Mouse (Mus musculus): ENCODE data around the gene Rtl1. TPM values are rescaled to one million over a fixed set of nuclear protein-coding genes. Genes with fewer than 3 reads are reported as not detected.
A peak's percentile ranks its signal among the peaks of the same experiment; 100 is the strongest.

Rtl1 gene
- polyA plus RNA-seq, 1 experiment from 2014 or later, result 1.1 TPM

GRCm38 (mm10) chr12:109608576-109609440 is 8.7 kb upstream of the Rtl1 start:
- Histone ChIP-seq H3K27ac (no peak overlapping the region), H3K27me3 (replicated peaks) (no peaks in the 10 kb centered on the region), H3K36me3 (peaks cover 12% of the 10 kb centered on the region; the same call in 1 of the 2 replicates), H3K4me1 (replicated peaks) (peaks cover 6% of the 10 kb centered on the region; the same call in 1 of the 2 replicates), H3K4me3 (replicated peaks) (no peak overlapping the region), H3K4me2 (replicated peaks) (no peak overlapping the region), H3K9ac (no peak overlapping the region), H3K9me3 (no peaks in the 10 kb centered on the region)
- ATAC-seq, result no peak
- WGBS, result 44% methylated on average over 13 of the region's 13 CpGs

GRCm38 (mm10) chr12:109607953-109608352 is 7.8 kb upstream of the Rtl1 start:
- peaks cover 5% of the 10 kb centered on the region; the same call in 1 of the 2 replicates for H3K4me1 ChIP-seq (replicated peaks)
- H3K4me3 ChIP-seq (replicated peaks), result no peak overlapping the region
- 53% methylated on average over 9 of the region's 9 CpGs for WGBS
- no peaks in the 10 kb centered on the region for H3K9me3 ChIP-seq
- no peak overlapping the region for H3K4me2 ChIP-seq (replicated peaks)
- no peaks in the 10 kb centered on the region for H3K27me3 ChIP-seq (replicated peaks)
- no peak overlapping the region for H3K9ac ChIP-seq
- no peak overlapping the region for H3K27ac ChIP-seq
- ATAC-seq, result no peak
- peaks cover 12% of the 10 kb centered on the region; the same call in 1 of the 2 replicates for H3K36me3 ChIP-seq

- Histone ChIP-seq H3K4me2 (replicated peaks) (no peak overlapping the region), H3K9me3 (no peaks in the 10 kb centered on the region), H3K9ac (no peak overlapping the region), H3K36me3 (peaks cover 12% of the 10 kb centered on the region; the same call in 1 of the 2 replicates), H3K27ac (no peak overlapping the region), H3K27me3 (replicated peaks) (no peaks in the 10 kb centered on the region), H3K4me1 (replicated peaks) (peaks cover 3% of the 10 kb centered on the region; the same call in 1 of the 2 replicates), H3K4me3 (replicated peaks) (no peak overlapping the region)
- ATAC-seq, result no peak
- WGBS, result 75% methylated on average over 9 of the region's 9 CpGs
Measured at GRCm38 (mm10) chr12:109607191-109607590, 7.1 kb upstream of the Rtl1 start.

- Histone ChIP-seq H3K4me2 (replicated peaks) (no peak overlapping the region), H3K9me3 (no peaks in the 10 kb centered on the region), H3K4me3 (replicated peaks) (no peak overlapping the region), H3K27me3 (replicated peaks) (no peaks in the 10 kb centered on the region), H3K9ac (no peak overlapping the region), H3K36me3 (peaks cover 10% of the 10 kb centered on the region; the same call in 1 of the 2 replicates), H3K27ac (no peak overlapping the region), H3K4me1 (replicated peaks) (peaks cover 3% of the 10 kb centered on the region; the same call in 1 of the 2 replicates)
- no peak for ATAC-seq
- 75% methylated on average over 16 of the region's 16 CpGs for WGBS
Measured at GRCm38 (mm10) chr12:109604982-109605721, 5.0 kb upstream of the Rtl1 start.

- Histone ChIP-seq H3K4me2 (replicated peaks) (no peak overlapping the region), H3K9me3 (no peaks in the 10 kb centered on the region), H3K4me3 (replicated peaks) (no peak overlapping the region), H3K27me3 (replicated peaks) (no peaks in the 10 kb centered on the region), H3K27ac (no peak overlapping the region), H3K9ac (no peak overlapping the region), H3K4me1 (replicated peaks) (peaks cover 19% of the 10 kb centered on the region), H3K36me3 (0 out of 2 replicates have a peak, but pooled peaks cover 8% of the 10 kb centered on the region)
- ATAC-seq, result no peak
- 55% methylated on average over 12 of the region's 12 CpGs for WGBS
Measured at GRCm38 (mm10) chr12:109598551-109599250, 1.4 kb downstream of the Rtl1 start.

- Histone ChIP-seq H3K27me3 (replicated peaks) (no peaks in the 10 kb centered on the region), H3K4me2 (replicated peaks) (no peak overlapping the region), H3K27ac (peak overlapping the region; percentile 63), H3K4me3 (replicated peaks) (no peak overlapping the region), H3K36me3 (0 out of 2 replicates have a peak, but pooled peaks cover 9% of the 10 kb centered on the region), H3K4me1 (replicated peaks) (peaks cover 19% of the 10 kb centered on the region), H3K9me3 (no peaks in the 10 kb centered on the region), H3K9ac (no peak overlapping the region)
- 37% methylated on average over 3 of the region's 3 CpGs for WGBS
- no peak for ATAC-seq
Measured at GRCm38 (mm10) chr12:109596726-109597125, 3.4 kb downstream of the Rtl1 start.

- Histone ChIP-seq H3K4me3 (replicated peaks) (no peak overlapping the region), H3K9ac (no peak overlapping the region), H3K27me3 (replicated peaks) (no peaks in the 10 kb centered on the region), H3K4me1 (replicated peaks) (peaks cover 19% of the 10 kb centered on the region), H3K27ac (peak overlapping the region; percentile 63), H3K36me3 (0 out of 2 replicates have a peak, but pooled peaks cover 7% of the 10 kb centered on the region), H3K9me3 (no peaks in the 10 kb centered on the region), H3K4me2 (replicated peaks) (0 out of 2 replicates have a peak overlapping the region, but pooled peaks have one; percentile 11)
- 23% methylated on average over 8 of the region's 8 CpGs for WGBS
- peak; percentile 44 for ATAC-seq
Measured at GRCm38 (mm10) chr12:109596232-109596631, 3.9 kb downstream of the Rtl1 start.

- Histone ChIP-seq H3K4me3 (replicated peaks) (no peak overlapping the region), H3K36me3 (0 out of 2 replicates have a peak, but pooled peaks cover 5% of the 10 kb centered on the region), H3K9me3 (no peaks in the 10 kb centered on the region), H3K4me1 (replicated peaks) (peaks cover 19% of the 10 kb centered on the region), H3K27me3 (replicated peaks) (no peaks in the 10 kb centered on the region), H3K4me2 (replicated peaks) (no peak overlapping the region), H3K27ac (peak overlapping the region; percentile 63), H3K9ac (no peak overlapping the region)
- 64% methylated on average over 6 of the region's 6 CpGs for WGBS
- no peak for ATAC-seq
Measured at GRCm38 (mm10) chr12:109595753-109596152, 4.4 kb downstream of the Rtl1 start.

- Histone ChIP-seq H3K9me3 (no peaks in the 10 kb centered on the region), H3K36me3 (0 out of 2 replicates have a peak, but pooled peaks cover 5% of the 10 kb centered on the region), H3K4me3 (replicated peaks) (no peak overlapping the region), H3K27ac (peak overlapping the region; percentile 64), H3K4me2 (replicated peaks) (no peak overlapping the region), H3K27me3 (replicated peaks) (no peaks in the 10 kb centered on the region), H3K4me1 (replicated peaks) (peaks cover 19% of the 10 kb centered on the region), H3K9ac (no peak overlapping the region)
- no peak for ATAC-seq
- 77% methylated on average over 7 of the region's 7 CpGs for WGBS
Measured at GRCm38 (mm10) chr12:109594961-109595360, 5.2 kb downstream of the Rtl1 start.

- Histone ChIP-seq H3K27ac (no peak overlapping the region), H3K9ac (no peak overlapping the region), H3K36me3 (peaks cover 4% of the 10 kb centered on the region; the same call in 1 of the 2 replicates), H3K4me2 (replicated peaks) (no peak overlapping the region), H3K27me3 (replicated peaks) (no peaks in the 10 kb centered on the region), H3K4me1 (replicated peaks) (no peaks in the 10 kb centered on the region), H3K9me3 (no peaks in the 10 kb centered on the region), H3K4me3 (replicated peaks) (no peak overlapping the region)
- 71% methylated on average over 5 of the region's 5 CpGs for WGBS
- ATAC-seq, result no peak
Measured at GRCm38 (mm10) chr12:109582185-109582584, 17.9 kb downstream of the Rtl1 start.

GRCm38 (mm10) chr12:109572259-109572658 is 27.9 kb downstream of the Rtl1 start:
- Histone ChIP-seq H3K9me3 (no peaks in the 10 kb centered on the region), H3K36me3 (peaks cover 7% of the 10 kb centered on the region), H3K4me1 (replicated peaks) (no peaks in the 10 kb centered on the region), H3K4me3 (replicated peaks) (no peak overlapping the region), H3K27me3 (replicated peaks) (no peaks in the 10 kb centered on the region), H3K4me2 (replicated peaks) (no peak overlapping the region), H3K9ac (no peak overlapping the region), H3K27ac (no peak overlapping the region)
- 91% methylated on average over 4 of the region's 4 CpGs for WGBS
- no peak for ATAC-seq

Measured in intestine, embryonic 15.5 days (tissue).